Mouse (Mus musculus) MEL (cell line): ENCODE data around the gene Pip4k2a. TPM values are rescaled to one million over a fixed set of nuclear protein-coding genes. Genes with fewer than 3 reads are reported as not detected.

Experiments
- DNase-seq: peaks from one replicate; pipeline ENCODE4 v3.0.0; 2011; ENCODE audit warnings: low read depth, low spot score
- H3K27ac ChIP-seq: 2 replicates; pipeline ENCODE4 v1.5.1; 2012; ENCODE audit warnings: low read depth, mild to moderate bottlenecking, control low read depth, low read length, moderate library complexity; ENCODE audit not compliant: control insufficient read depth
- H3K27me3 ChIP-seq, 2 experiments: fragments of 150-350 bp in 1 of 2; sonication (generic) in 1 of 2; 2 replicates each; pipeline ENCODE4 v1.6.1; 2012; ENCODE audit warnings: low read length in 2 of 2, mild to moderate bottlenecking in 2 of 2, improper control_type of control experiment in 1 of 2, moderate library complexity in 1 of 2; ENCODE audit not compliant: insufficient read depth in 2 of 2, control insufficient read depth in 1 of 2
- H3K36me3 ChIP-seq, 2 experiments: 2 replicates each; pipeline ENCODE4 v1.6.1; 2012 to 2014; ENCODE audit warnings: low read length in 2 of 2, improper control_type of control experiment in 1 of 2, inconsistent platforms in 1 of 2, mild to moderate bottlenecking in 1 of 2; ENCODE audit not compliant: insufficient read depth in 2 of 2, control insufficient read depth in 1 of 2
- H3K4me1 ChIP-seq, 2 experiments: fragments of 150-350 bp in 1 of 2; sonication (generic) in 1 of 2; 2 replicates each; pipeline ENCODE4 v1.6.1; 2012; ENCODE audit warnings: low read length in 2 of 2, improper control_type of control experiment in 1 of 2, mild to moderate bottlenecking in 1 of 2; ENCODE audit not compliant: insufficient read depth in 2 of 2, control insufficient read depth in 1 of 2
- H3K4me3 ChIP-seq, 2 experiments: fragments of 150-350 bp in 1 of 2; sonication (generic) in 1 of 2; 2 replicates each; pipeline ENCODE4 v1.5.1; 2012; ENCODE audit warnings: low read depth in 2 of 2, low read length in 2 of 2, mild to moderate bottlenecking in 2 of 2, moderate library complexity in 2 of 2, control low read depth in 1 of 2, improper control_type of control experiment in 1 of 2; ENCODE audit not compliant: control insufficient read depth in 1 of 2, insufficient read depth in 1 of 2
- H3K79me2 ChIP-seq: 2 replicates; pipeline ENCODE4 v1.6.1; 2012; ENCODE audit warnings: mild to moderate bottlenecking, low read length, moderate library complexity; ENCODE audit not compliant: control insufficient read depth, poor library complexity, insufficient read depth
- H3K9ac ChIP-seq: 2 replicates; pipeline ENCODE4 v1.6.1; 2012; ENCODE audit warnings: low read depth, mild to moderate bottlenecking, control low read depth, low read length, moderate library complexity; ENCODE audit not compliant: control insufficient read depth, poor library complexity, severe bottlenecking
- H3K9me3 ChIP-seq: fragments of 150-350 bp; sonication (generic); replicated peaks from 2 replicates; pipeline ENCODE4 v1.6.1; 2012; ENCODE audit warnings: mild to moderate bottlenecking, low read length, improper control_type of control experiment, moderate library complexity; ENCODE audit not compliant: insufficient read depth
- BHLHE40 ChIP-seq: IDR thresholded peaks from 2 replicates; pipeline ENCODE4 v1.6.1; 2012; ENCODE audit warnings: low read depth, mild to moderate bottlenecking, inconsistent platforms, low read length, improper control_type of control experiment, borderline replicate concordance
- CHD1 ChIP-seq: IDR thresholded peaks from 2 replicates; pipeline ENCODE4 v1.6.1; 2012; ENCODE audit warnings: low read depth, mild to moderate bottlenecking, inconsistent platforms, low read length, improper control_type of control experiment
- CHD2 ChIP-seq: IDR thresholded peaks from 2 replicates; pipeline ENCODE4 v1.6.1; 2011; ENCODE audit warnings: low read length, improper control_type of control experiment
- CTCF ChIP-seq, 3 experiments: IDR thresholded peaks in 2 of 3; conservative IDR thresholded peaks in 1 of 3; 2 replicates each; pipeline ENCODE4 v1.5.1; 2011 to 2012; ENCODE audit warnings: low read length in 3 of 3, low read depth in 2 of 3, mild to moderate bottlenecking in 2 of 3, improper control_type of control experiment in 1 of 3, inconsistent platforms in 1 of 3, mixed read lengths in 1 of 3, moderate library complexity in 1 of 3; ENCODE audit not compliant: control insufficient read depth in 1 of 3, insufficient read depth in 1 of 3, poor library complexity in 1 of 3, severe bottlenecking in 1 of 3
- E2F4 ChIP-seq: IDR thresholded peaks from 2 replicates; pipeline ENCODE4 v1.6.1; 2011; ENCODE audit warnings: low read depth, low read length, improper control_type of control experiment, borderline replicate concordance
- ELF1 ChIP-seq: IDR thresholded peaks from 2 replicates; pipeline ENCODE4 v1.6.1; 2014; ENCODE audit warnings: low read depth, mild to moderate bottlenecking, inconsistent platforms, low read length, improper control_type of control experiment, moderate library complexity
- EP300 ChIP-seq, 2 experiments: IDR thresholded peaks; 2 replicates each; pipeline ENCODE4 v1.6.1; 2011; ENCODE audit warnings: improper control_type of control experiment in 2 of 2, low read length in 2 of 2, low read depth in 1 of 2, mild to moderate bottlenecking in 1 of 2
- ETS1 ChIP-seq: IDR thresholded peaks from 2 replicates; pipeline ENCODE4 v1.6.1; 2012; ENCODE audit warnings: low read depth, mild to moderate bottlenecking, inconsistent platforms, low read length, improper control_type of control experiment, moderate library complexity
- GABPA ChIP-seq: IDR thresholded peaks from 2 replicates; pipeline ENCODE4 v1.6.1; 2012; ENCODE audit warnings: low read depth, mild to moderate bottlenecking, inconsistent platforms, low read length, improper control_type of control experiment, moderate library complexity
- GATA1 ChIP-seq: IDR thresholded peaks from 2 replicates; pipeline ENCODE4 v1.6.1; 2011; ENCODE audit warnings: low read depth, low read length, improper control_type of control experiment
- HCFC1 ChIP-seq: IDR thresholded peaks from 2 replicates; pipeline ENCODE4 v1.6.1; 2012; ENCODE audit warnings: low read depth, mild to moderate bottlenecking, inconsistent platforms, low read length, improper control_type of control experiment, moderate library complexity
- KAT2A ChIP-seq: conservative IDR thresholded peaks from 2 replicates; pipeline ENCODE4 v1.6.1; 2012; ENCODE audit warnings: low read depth, low read length, improper control_type of control experiment, inconsistent platforms
- MAFK ChIP-seq: IDR thresholded peaks from 2 replicates; pipeline ENCODE4 v1.6.1; 2011; ENCODE audit warnings: low read depth, mild to moderate bottlenecking, low read length, improper control_type of control experiment, borderline replicate concordance
- MAX ChIP-seq: IDR thresholded peaks from 2 replicates; pipeline ENCODE4 v1.6.1; 2011; ENCODE audit warnings: low read length, improper control_type of control experiment
- MEF2A ChIP-seq: IDR thresholded peaks from 2 replicates; pipeline ENCODE4 v1.6.1; 2014; ENCODE audit warnings: low read depth, mild to moderate bottlenecking, inconsistent platforms, low read length, improper control_type of control experiment; ENCODE audit not compliant: poor library complexity, insufficient replicate concordance, severe bottlenecking; ENCODE audit errors: extremely low read depth
- MXI1 ChIP-seq: IDR thresholded peaks from 2 replicates; pipeline ENCODE4 v1.6.1; 2011; ENCODE audit warnings: mild to moderate bottlenecking, low read depth, low read length, improper control_type of control experiment
- MYB ChIP-seq: IDR thresholded peaks from 2 replicates; pipeline ENCODE4 v1.6.1; 2011; ENCODE audit warnings: mild to moderate bottlenecking, low read depth, low read length, improper control_type of control experiment
- MYC ChIP-seq: IDR thresholded peaks from 2 replicates; pipeline ENCODE4 v1.6.1; 2011; ENCODE audit warnings: low read depth, mild to moderate bottlenecking, low read length, improper control_type of control experiment, moderate library complexity
- NRF1 ChIP-seq: IDR thresholded peaks from 2 replicates; pipeline ENCODE4 v1.6.1; 2014; ENCODE audit warnings: low read depth, mild to moderate bottlenecking, inconsistent platforms, low read length, improper control_type of control experiment, moderate library complexity; ENCODE audit not compliant: poor library complexity, insufficient read depth, severe bottlenecking
- POLR2AphosphoS2 ChIP-seq: IDR thresholded peaks from 2 replicates; pipeline ENCODE4 v1.6.1; 2011; ENCODE audit warnings: low read length, improper control_type of control experiment
- POLR2AphosphoS5 ChIP-seq: IDR thresholded peaks from 2 replicates; pipeline ENCODE4 v1.6.1; 2012; ENCODE audit warnings: low read depth, borderline replicate concordance, mild to moderate bottlenecking, inconsistent platforms, low read length, moderate library complexity, mixed read lengths
- RCOR1 ChIP-seq: IDR thresholded peaks from 2 replicates; pipeline ENCODE4 v1.6.1; 2012; ENCODE audit warnings: low read depth, mild to moderate bottlenecking, inconsistent platforms, low read length, improper control_type of control experiment
- SIN3A ChIP-seq: IDR thresholded peaks from 2 replicates; pipeline ENCODE4 v1.6.1; 2012; ENCODE audit warnings: low read length, improper control_type of control experiment, inconsistent platforms
- SMC3 ChIP-seq: IDR thresholded peaks from 2 replicates; pipeline ENCODE4 v1.6.1; 2011; ENCODE audit warnings: low read depth, low read length, improper control_type of control experiment
- TAL1 ChIP-seq: IDR thresholded peaks from 2 replicates; pipeline ENCODE4 v1.6.1; 2012; ENCODE audit warnings: mild to moderate bottlenecking, inconsistent platforms, low read length, moderate library complexity, mixed read lengths
- TBP ChIP-seq: IDR thresholded peaks from 2 replicates; pipeline ENCODE4 v1.8.0; 2011; ENCODE audit warnings: low read depth, low read length, improper control_type of control experiment
- TCF12 ChIP-seq: IDR thresholded peaks from 2 replicates; pipeline ENCODE4 v1.6.1; 2014; ENCODE audit warnings: low read depth, mild to moderate bottlenecking, inconsistent platforms, low read length, improper control_type of control experiment, moderate library complexity
- UBTF ChIP-seq: IDR thresholded peaks from 2 replicates; pipeline ENCODE4 v1.6.1; 2012; ENCODE audit warnings: low read depth, mild to moderate bottlenecking, inconsistent platforms, low read length, improper control_type of control experiment, moderate library complexity, borderline replicate concordance; ENCODE audit not compliant: insufficient read depth
- USF1 ChIP-seq: IDR thresholded peaks from 2 replicates; pipeline ENCODE4 v1.6.1; 2014; ENCODE audit warnings: low read depth, mild to moderate bottlenecking, inconsistent platforms, low read length, improper control_type of control experiment, moderate library complexity
- USF2 ChIP-seq, 2 experiments: IDR thresholded peaks; 2 replicates each; pipeline ENCODE4 v1.6.1; 2011 to 2012; ENCODE audit warnings: improper control_type of control experiment in 2 of 2, low read length in 2 of 2, borderline replicate concordance in 1 of 2, inconsistent platforms in 1 of 2, low read depth in 1 of 2, mild to moderate bottlenecking in 1 of 2; ENCODE audit not compliant: insufficient read depth in 1 of 2
- ZC3H11A ChIP-seq: IDR thresholded peaks from 2 replicates; pipeline ENCODE4 v1.6.1; 2012; ENCODE audit warnings: low read depth, mild to moderate bottlenecking, inconsistent platforms, low read length, improper control_type of control experiment
- polyA plus RNA-seq, 2 experiments: library from polyadenylated mRNA; stranded (reverse) in 1 of 2; unstranded in 1 of 2; fragments of >175 nt in 1 of 2; fragments of >200 nt in 1 of 2; gene quantifications; 2 replicates each; pipeline versions ENCODE4 v1.2.1 to v1.2.4; 2012; ENCODE audit warnings: low replicate concordance in 2 of 2, low read depth in 1 of 2; ENCODE audit not compliant: insufficient read length in 2 of 2, insufficient read depth in 1 of 2, missing spikeins in 1 of 2
- total RNA-seq: library from RNA; depleted of rRNA; stranded (reverse); fragments of 300-350 nt; gene quantifications from 2 replicates; pipeline ENCODE4 v1.2.3, GENCODE M21; 2012

Pip4k2a gene
- total and polyA plus RNA-seq, 3 experiments = 7.9 to 48.5 TPM; not detected in 1

- H3K27me3 ChIP-seq = no peaks in the 10 kb centered on the region
- H3K9me3 ChIP-seq = no peaks in the 10 kb centered on the region
- H3K9ac ChIP-seq = peak overlapping the region; percentile 6; the same call in 1 of the 2 replicates
- peaks cover 5% of the 10 kb centered on the region for H3K79me2 ChIP-seq
- DNase-seq = peak; percentile 77
- peaks cover 0 to 51% of the 10 kb centered on the region in 2 experiments; a peak in 2 of 4 replicates for H3K36me3 ChIP-seq
- peak; percentile 87 for TF ChIP-seq GATA1
- TF ChIP-seq USF1 = no peak
- TF ChIP-seq KAT2A = no peak
- TF ChIP-seq MYC = peak; percentile 70; the same call in 1 of the 2 replicates
- no peak for TF ChIP-seq CTCF (IDR thresholded peaks at IDR 0.05 in 2 of 3, conservative IDR thresholded peaks at IDR 0.05 in 1 of 3; ENCODE audit: control insufficient read depth in 1 of 3, insufficient read depth in 1 of 3, low read depth in 2 of 3, low read length in 3 of 3, poor library complexity in 1 of 3, severe bottlenecking in 1 of 3)
- TF ChIP-seq TAL1 = peak; percentile 62
- no peak for TF ChIP-seq E2F4
- TF ChIP-seq MXI1 = peak; percentile 63
- peak; percentile 95 for TF ChIP-seq ETS1
- TF ChIP-seq SIN3A = peak; percentile 83
- no peak for TF ChIP-seq USF2 (IDR thresholded peaks at IDR 0.05; ENCODE audit: borderline replicate concordance in 1 of 2, insufficient read depth in 1 of 2, low read depth in 1 of 2, low read length in 2 of 2)
- TF ChIP-seq GABPA = no peak
- TF ChIP-seq TCF12 = peak; percentile 83
- TF ChIP-seq RCOR1 = peak; percentile 72
- TF ChIP-seq MEF2A = no peak
- TF ChIP-seq ELF1 = 0 out of 2 replicates have a peak, but pooled peaks have one; percentile 8
- no peak for TF ChIP-seq MAFK
- TF ChIP-seq ZC3H11A = no peak
- TF ChIP-seq UBTF = no peak
- TF ChIP-seq CHD1 = no peak
- TF ChIP-seq SMC3 = no peak
- peak; percentile 83 to 84 for TF ChIP-seq EP300 (IDR thresholded peaks at IDR 0.05; ENCODE audit: low read depth in 1 of 2, low read length in 2 of 2)
- no peak for TF ChIP-seq BHLHE40
- TF ChIP-seq POLR2AphosphoS5 = no peak
- TF ChIP-seq MAX = no peak
- no peak for TF ChIP-seq MYB
- TF ChIP-seq NRF1 = no peak
- TF ChIP-seq HCFC1 = no peak
- TF ChIP-seq TBP = no peak; the same call in 1 of the 2 replicates
- no peak for TF ChIP-seq CHD2
- TF ChIP-seq POLR2AphosphoS2 = no peak
- H3K27ac ChIP-seq = peak overlapping the region; percentile 55
- peaks cover 33 to 58% of the 10 kb centered on the region in 2 experiments for H3K4me1 ChIP-seq
- no peak overlapping the region for H3K4me3 ChIP-seq
Measured at GRCm38 (mm10) chr2:18937611-18938010, 60.3 kb downstream of the Pip4k2a start.
